Mouse (Mus musculus) olfactory bulb, adult 2 months (tissue): ENCODE measurements at regions not wholly inside any gene's neighbourhood (a gene's known extent, or its start where the extent isn't known, plus 50 kb on each side); places are given as distances from the start of the nearest gene placed in this dataset.

Experiments
- CTCF ChIP-seq: fragments of 200-500 bp; IDR thresholded peaks from 2 replicates; pipeline ENCODE4 v1.5.1; 2012; ENCODE audit warnings: low read depth, mild to moderate bottlenecking, low read length, moderate library complexity; ENCODE audit not compliant: insufficient read depth
- POLR2A ChIP-seq: fragments of 200-500 bp; IDR thresholded peaks from 2 replicates; pipeline ENCODE4 v1.6.1; 2012; ENCODE audit warnings: mild to moderate bottlenecking, low read depth, low read length, moderate library complexity; ENCODE audit not compliant: insufficient read depth

- TF ChIP-seq POLR2A (no peak), CTCF (no peak)
Observed at GRCm38 (mm10) chr10:70853614-70854013, 197.8 kb upstream of the Phyhipl start.
